ENCODE assay signal across 7 mouse cellular contexts in genomic region chr2:92458481-92458880, GRCm38 (mm10). TPM values are rescaled to one million over a fixed set of nuclear protein-coding genes. Genes with fewer than 3 reads are reported as not detected.
A peak's percentile ranks its signal among the peaks of the same experiment; 100 is the strongest.
DNase-seq lines count a peak whose midpoint lies in the region; ATAC-seq and TF ChIP-seq lines count a peak whose summit lies in the region.

No protein-coding gene starts in this region.

- H3K4me2 ChIP-seq in lung, postnatal 0 days (replicated peaks; ENCODE audit: low read depth, low read length), result peak overlapping the region; percentile 85
- peak overlapping the region; percentile 96 for H3K4me2 ChIP-seq in limb, embryonic 13.5 days (replicated peaks)
- peak overlapping the region; percentile 94 for H3K4me2 ChIP-seq in stomach, embryonic 15.5 days

- H3K36me3 ChIP-seq in lung, postnatal 0 days (ENCODE audit: insufficient read depth, low read length), result peaks cover 4% of the 10 kb centered on the region; the same call in 1 of the 2 replicates
- peaks cover 13% of the 10 kb centered on the region for H3K36me3 ChIP-seq in forebrain, embryonic 10.5 days (replicated peaks)
- H3K36me3 ChIP-seq in limb, embryonic 13.5 days, result peaks cover 13% of the 10 kb centered on the region
- peaks cover 6% of the 10 kb centered on the region; the same call in 1 of the 2 replicates for H3K36me3 ChIP-seq in stomach, embryonic 15.5 days

- no peak for TF ChIP-seq CTCF in lung, postnatal 0 days (IDR thresholded peaks at IDR 0.05)

- no peak for ATAC-seq in lung, postnatal 0 days
- no peak for ATAC-seq in limb, embryonic 13.5 days (ENCODE audit: low FRiP score, low read depth)
- ATAC-seq in stomach, embryonic 15.5 days (ENCODE audit: insufficient read depth, low FRiP score, low read depth), result no peak

- no peak for TF ChIP-seq EP300 in lung, postnatal 0 days (IDR thresholded peaks at IDR 0.05)

- WGBS in lung, postnatal 0 days, result 43% methylated on average over 13 of the region's 13 CpGs
- 66% methylated on average over 13 of the region's 13 CpGs for WGBS in forebrain, embryonic 10.5 days
- WGBS in limb, embryonic 13.5 days, result 62% methylated on average over 13 of the region's 13 CpGs
- WGBS in stomach, embryonic 15.5 days, result 49% methylated on average over 13 of the region's 13 CpGs

- DNase-seq in lung, postnatal 0 days (ENCODE audit: low spot score), result no peak
- no peak for DNase-seq in lung, postnatal 14 days
- no peak for DNase-seq in forebrain, embryonic 10.5 days (ENCODE audit: extremely low spot score, low spot score)
- no peak for DNase-seq in thymus, adult 18-20 months
- no peak for DNase-seq in kidney, adult 8-10 months

- peaks cover 12% of the 10 kb centered on the region for H3K4me1 ChIP-seq in lung, postnatal 0 days (ENCODE audit: insufficient read depth, low read depth, low read length)
- H3K4me1 ChIP-seq in forebrain, embryonic 10.5 days, result peaks cover 47% of the 10 kb centered on the region
- H3K4me1 ChIP-seq in limb, embryonic 13.5 days, result peaks cover 34% of the 10 kb centered on the region
- H3K4me1 ChIP-seq in stomach, embryonic 15.5 days, result peaks cover 30% of the 10 kb centered on the region

- peak overlapping the region; percentile 47 for H3K4me3 ChIP-seq in lung, postnatal 0 days (ENCODE audit: low read depth, low read length)
- peak overlapping the region; percentile 87 for H3K4me3 ChIP-seq in forebrain, embryonic 10.5 days
- H3K4me3 ChIP-seq in limb, embryonic 13.5 days, result peak overlapping the region; percentile 85
- H3K4me3 ChIP-seq in stomach, embryonic 15.5 days (replicated peaks), result peak overlapping the region; percentile 79

- no peaks in the 10 kb centered on the region for H3K27me3 ChIP-seq in lung, postnatal 0 days (replicated peaks; ENCODE audit: insufficient read depth, low read length)
- peaks cover 37% of the 10 kb centered on the region for H3K27me3 ChIP-seq in forebrain, embryonic 10.5 days (ENCODE audit: poor library complexity, severe bottlenecking)
- H3K27me3 ChIP-seq in limb, embryonic 13.5 days, result peaks cover 31% of the 10 kb centered on the region
- no peaks in the 10 kb centered on the region; the same call in 1 of the 2 replicates for H3K27me3 ChIP-seq in stomach, embryonic 15.5 days (replicated peaks)

- H3K9me3 ChIP-seq in lung, postnatal 0 days (ENCODE audit: low read length), result no peaks in the 10 kb centered on the region
- H3K9me3 ChIP-seq in forebrain, embryonic 10.5 days, result no peaks in the 10 kb centered on the region
- no peaks in the 10 kb centered on the region for H3K9me3 ChIP-seq in limb, embryonic 13.5 days
- no peaks in the 10 kb centered on the region for H3K9me3 ChIP-seq in stomach, embryonic 15.5 days

- H3K9ac ChIP-seq in lung, postnatal 0 days (replicated peaks; ENCODE audit: low read depth), result no peak overlapping the region
- H3K9ac ChIP-seq in limb, embryonic 13.5 days, result peak overlapping the region; percentile 78; the same call in 1 of the 2 replicates
- peak overlapping the region; percentile 54; the same call in 1 of the 2 replicates for H3K9ac ChIP-seq in stomach, embryonic 15.5 days

- H3K27ac ChIP-seq in lung, postnatal 0 days (ENCODE audit: low read length), result no peak overlapping the region
- no peak overlapping the region; the same call in 1 of the 2 replicates for H3K27ac ChIP-seq in forebrain, embryonic 10.5 days
- H3K27ac ChIP-seq in limb, embryonic 13.5 days, result no peak overlapping the region
- H3K27ac ChIP-seq in stomach, embryonic 15.5 days, result no peak overlapping the region

RNA-seq across cellular contexts. Expression of gene Slc35c1, which starts 1.9 kb away (rescaled TPM):
- polyA plus RNA-seq in lung, postnatal 0 days (2015; fragmentation: Nextera tagmentation; extraction: Ambion mirVana), result 12.9 and 13.1 TPM in 2 replicates
- 14.2 and 14.4 TPM in 2 replicates for polyA plus RNA-seq in forebrain, embryonic 10.5 days (2016; fragmentation: Nextera tagmentation; extraction: Ambion mirVana)
- polyA plus RNA-seq in limb, embryonic 13.5 days (2015; fragmentation: Nextera tagmentation; extraction: Ambion mirVana), result 10.6 and 11.7 TPM in 2 replicates
- 27.1 and 31.0 TPM in 2 replicates for polyA plus RNA-seq in stomach, embryonic 15.5 days (2015; fragmentation: Nextera tagmentation; extraction: Ambion mirVana)

RNA-seq across cellular contexts. Expression of gene Cry2, which starts 24.6 kb away (rescaled TPM):
- polyA plus RNA-seq in lung, postnatal 0 days (2015; fragmentation: Nextera tagmentation; extraction: Ambion mirVana), result 36.3 and 36.6 TPM in 2 replicates
- 25.5 and 27.3 TPM in 2 replicates for polyA plus RNA-seq in forebrain, embryonic 10.5 days (2016; fragmentation: Nextera tagmentation; extraction: Ambion mirVana)
- polyA plus RNA-seq in limb, embryonic 13.5 days (2015; fragmentation: Nextera tagmentation; extraction: Ambion mirVana), result 31.0 and 34.9 TPM in 2 replicates
- polyA plus RNA-seq in stomach, embryonic 15.5 days (2015; fragmentation: Nextera tagmentation; extraction: Ambion mirVana), result 19.2 and 23.6 TPM in 2 replicates

RNA-seq across cellular contexts. Expression of gene Mapk8ip1, which starts 57.4 kb away (rescaled TPM):
- polyA plus RNA-seq in lung, postnatal 0 days (2015; fragmentation: Nextera tagmentation; extraction: Ambion mirVana), result 7.8 and 9.7 TPM in 2 replicates
- polyA plus RNA-seq in forebrain, embryonic 10.5 days (2016; fragmentation: Nextera tagmentation; extraction: Ambion mirVana), result 47.0 and 48.1 TPM in 2 replicates
- 27.6 and 28.9 TPM in 2 replicates for polyA plus RNA-seq in limb, embryonic 13.5 days (2015; fragmentation: Nextera tagmentation; extraction: Ambion mirVana)
- 23.4 and 24.6 TPM in 2 replicates for polyA plus RNA-seq in stomach, embryonic 15.5 days (2015; fragmentation: Nextera tagmentation; extraction: Ambion mirVana)
